Mouse (Mus musculus): ENCODE measurements at regions not wholly inside any gene's neighbourhood (a gene's known extent, or its start where the extent isn't known, plus 50 kb on each side); places are given as distances from the start of the nearest gene placed in this dataset.

DNA sequence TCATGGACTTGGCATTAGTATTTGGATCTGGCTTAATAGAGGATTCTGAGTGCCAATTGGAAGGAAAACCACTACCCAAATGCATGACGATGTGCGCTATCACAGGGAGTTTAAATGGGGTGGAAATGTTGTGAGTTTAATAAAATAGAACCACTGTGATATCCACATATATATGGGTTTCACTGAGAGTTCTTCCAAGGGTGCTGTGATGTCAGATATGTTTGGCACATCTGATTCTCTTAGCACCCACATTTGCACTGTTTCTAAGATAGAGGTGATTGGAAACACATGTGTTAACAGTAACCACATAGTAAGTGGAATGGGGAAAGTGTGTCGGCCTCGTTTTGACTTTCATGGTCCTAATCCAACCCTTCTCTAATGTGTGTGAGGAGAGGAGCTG, 189.7 kb upstream of the 1810046K07Rik start:
- DNase-seq (ENCODE audit: low read depth), result no peak

DNA sequence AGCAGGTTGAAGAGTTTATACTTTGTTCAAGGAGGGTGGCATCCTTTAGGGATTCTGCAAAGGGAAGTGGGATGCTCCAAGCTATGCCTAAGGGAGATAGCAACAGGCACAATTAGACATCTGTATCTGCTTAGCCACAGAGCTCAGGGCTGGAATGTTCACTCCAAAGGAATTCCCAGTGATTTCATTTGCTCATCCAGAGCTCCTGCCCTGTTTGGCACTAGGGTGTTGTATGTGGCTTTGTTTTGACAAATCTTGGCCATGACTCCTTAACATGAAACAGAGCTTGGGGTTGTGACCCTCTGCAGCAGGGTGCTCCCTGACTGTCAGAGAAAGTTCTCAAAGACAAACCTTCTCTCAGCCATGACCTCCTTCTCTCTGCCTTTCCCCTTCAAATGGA, 194.8 kb upstream of the 1810046K07Rik start:
- no peak for DNase-seq (ENCODE audit: low read depth)

DNA sequence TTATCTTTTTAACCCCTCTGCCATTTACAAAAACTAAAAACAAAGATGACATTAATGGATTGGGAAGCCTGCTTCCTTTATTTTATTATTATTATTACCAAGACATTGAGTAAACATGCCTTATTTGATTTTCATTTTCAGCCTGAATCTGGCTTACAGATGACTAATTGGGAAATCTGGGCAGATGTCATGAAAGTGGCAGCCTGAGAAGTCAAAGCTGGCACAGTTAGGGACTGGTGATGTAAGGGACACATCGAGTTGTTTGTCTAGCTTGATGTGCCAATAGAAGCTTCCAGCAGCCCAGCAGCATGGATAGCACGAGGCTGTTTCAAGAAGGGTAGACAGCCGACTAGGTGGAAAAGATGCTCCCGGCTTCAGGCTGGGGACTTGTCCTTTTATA, 197.2 kb upstream of the 1810046K07Rik start:
- peak; percentile 12 for DNase-seq (ENCODE audit: low read depth)

DNA sequence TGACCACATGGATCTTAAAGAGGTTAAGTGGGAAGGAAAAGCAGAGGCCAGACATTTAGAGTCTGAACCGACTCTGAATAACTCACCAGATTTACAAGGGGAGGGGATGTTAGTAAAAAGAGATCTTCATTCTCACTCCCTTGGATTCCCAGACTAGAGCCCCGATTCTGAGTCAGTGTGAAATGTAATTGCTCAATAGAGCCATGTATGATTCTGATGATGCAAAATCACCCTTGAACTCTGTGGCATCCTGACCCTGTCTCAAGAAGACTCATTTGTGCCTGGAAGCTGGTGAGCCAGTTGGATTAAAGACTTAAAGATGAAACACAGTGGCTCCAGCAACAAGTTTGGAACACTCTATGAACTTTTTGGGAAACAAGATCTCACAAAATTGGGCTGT, 210.2 kb upstream of the 1810046K07Rik start:
- DNase-seq (ENCODE audit: low read depth), result no peak

DNA sequence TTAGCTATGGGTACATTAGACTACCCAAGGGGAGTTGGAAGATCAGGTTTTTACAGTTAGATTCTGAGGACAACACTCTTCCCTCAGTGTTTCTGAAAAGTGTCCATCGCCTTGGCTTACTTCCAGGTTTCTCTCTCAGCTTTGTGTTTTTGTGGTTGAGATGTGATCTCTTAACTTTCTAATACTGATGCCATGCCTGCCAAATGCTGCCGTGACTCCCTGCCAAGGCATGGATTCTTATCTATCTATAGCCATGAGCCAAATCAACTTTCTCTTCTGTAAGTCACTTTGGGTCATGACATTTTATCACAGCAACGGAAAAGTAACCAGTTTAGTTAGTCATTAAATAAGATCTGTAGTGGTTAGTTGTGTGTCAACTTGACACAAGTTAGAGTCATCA, 213.2 kb upstream of the 1810046K07Rik start:
- DNase-seq (ENCODE audit: low read depth), result no peak

DNA sequence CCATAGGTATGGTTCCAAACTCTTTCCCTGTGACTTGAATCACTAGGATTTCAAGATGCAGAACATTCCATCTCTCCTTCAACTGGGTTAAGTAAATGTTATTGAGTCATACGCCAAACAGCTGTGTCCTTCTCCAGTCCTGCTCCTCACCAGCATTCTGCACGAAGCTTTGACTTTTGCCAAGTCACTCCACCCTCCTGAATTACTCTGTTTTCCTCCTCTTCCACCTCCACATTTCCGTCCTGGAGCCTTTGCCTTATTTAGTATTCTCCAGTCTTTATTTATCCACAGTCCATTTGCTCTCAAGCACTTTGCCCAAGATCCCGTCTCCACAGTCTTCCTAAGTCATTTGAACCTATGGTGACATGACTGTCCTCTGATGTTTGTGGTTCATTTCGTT, 193.1 kb upstream of the Arhgap20 start:
- no peak for DNase-seq (ENCODE audit: low read depth)

DNA sequence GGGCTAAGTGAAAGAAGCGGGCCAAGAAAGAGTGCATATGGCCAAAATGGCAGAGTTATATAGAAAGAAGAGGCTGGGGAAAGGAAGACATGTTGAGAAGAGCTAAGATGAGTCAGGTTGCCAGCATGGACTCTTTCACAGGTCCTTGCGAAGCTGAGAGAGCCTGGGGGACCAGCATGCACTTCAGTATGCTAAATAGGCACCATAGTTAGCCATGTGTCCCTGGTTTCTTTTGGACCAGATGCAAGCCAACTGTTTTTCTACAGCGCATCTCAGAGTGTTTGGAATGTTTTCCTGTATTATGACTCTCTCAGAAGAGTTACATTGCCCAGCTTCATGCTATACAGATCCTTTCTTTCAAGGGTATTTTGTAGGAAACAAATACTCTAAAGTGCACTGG, 183.5 kb upstream of the Arhgap20 start:
- DNase-seq (ENCODE audit: low read depth), result no peak

DNA sequence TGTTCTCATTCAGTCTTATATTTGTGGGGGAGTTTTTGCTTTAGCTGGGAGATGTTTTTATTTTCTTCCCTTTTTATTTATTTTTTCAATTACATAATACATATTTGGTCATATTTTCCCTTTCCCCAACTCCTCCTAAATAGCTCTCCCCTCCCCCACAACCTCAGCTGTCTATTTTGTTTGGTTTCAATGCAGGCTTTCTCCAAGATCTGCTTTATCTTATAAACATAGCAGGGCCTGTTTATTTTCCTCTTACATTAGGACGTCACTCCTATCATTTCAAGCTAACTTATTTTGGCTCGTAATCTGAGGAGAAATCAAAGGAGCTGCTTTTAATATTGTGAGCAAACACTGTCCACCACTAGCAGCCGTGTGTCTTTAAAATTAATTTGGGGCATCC, 171.4 kb upstream of the Arhgap20 start:
- DNase-seq (ENCODE audit: low read depth), result no peak

DNA sequence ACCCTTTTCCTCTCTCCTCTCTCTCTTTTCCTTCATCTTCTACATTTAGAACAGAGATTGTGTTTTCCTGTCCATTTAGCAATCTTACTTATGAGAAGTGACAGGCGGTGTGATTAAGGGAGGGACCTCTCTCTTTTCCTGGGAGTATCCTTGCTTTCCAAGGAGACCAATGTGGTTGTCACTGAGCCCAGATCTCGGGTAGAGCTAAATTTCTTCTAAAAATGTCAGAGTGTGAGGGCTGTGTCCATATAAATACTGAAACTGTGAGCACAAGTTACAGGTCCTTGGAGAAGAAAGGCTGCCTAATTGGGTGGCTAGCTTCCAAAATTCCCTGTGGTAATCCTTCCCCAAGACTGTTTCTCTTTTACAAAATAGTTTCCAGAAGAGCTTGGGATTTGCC, 166.4 kb upstream of the Arhgap20 start:
- no peak for DNase-seq (ENCODE audit: low read depth)

DNA sequence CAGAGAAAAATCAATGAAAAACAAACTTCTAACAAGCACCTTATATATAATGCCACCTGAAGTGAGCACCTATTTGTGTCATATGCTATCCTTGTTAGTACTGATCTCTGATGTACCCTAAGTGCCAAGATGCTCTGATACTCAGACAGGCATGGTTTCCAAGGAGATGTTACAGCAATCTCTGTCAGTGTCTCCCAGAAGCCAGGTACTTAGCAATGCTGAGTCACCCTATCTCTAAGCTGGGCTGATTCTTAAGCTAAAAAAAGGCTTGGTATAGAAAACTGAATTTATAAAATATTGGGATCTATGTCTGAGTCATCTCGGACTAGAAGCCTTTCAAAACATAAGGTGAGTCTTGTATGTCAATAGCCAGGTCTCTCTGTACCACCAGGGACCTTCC, 157.0 kb upstream of the Arhgap20 start:
- no peak for DNase-seq (ENCODE audit: low read depth)

DNA sequence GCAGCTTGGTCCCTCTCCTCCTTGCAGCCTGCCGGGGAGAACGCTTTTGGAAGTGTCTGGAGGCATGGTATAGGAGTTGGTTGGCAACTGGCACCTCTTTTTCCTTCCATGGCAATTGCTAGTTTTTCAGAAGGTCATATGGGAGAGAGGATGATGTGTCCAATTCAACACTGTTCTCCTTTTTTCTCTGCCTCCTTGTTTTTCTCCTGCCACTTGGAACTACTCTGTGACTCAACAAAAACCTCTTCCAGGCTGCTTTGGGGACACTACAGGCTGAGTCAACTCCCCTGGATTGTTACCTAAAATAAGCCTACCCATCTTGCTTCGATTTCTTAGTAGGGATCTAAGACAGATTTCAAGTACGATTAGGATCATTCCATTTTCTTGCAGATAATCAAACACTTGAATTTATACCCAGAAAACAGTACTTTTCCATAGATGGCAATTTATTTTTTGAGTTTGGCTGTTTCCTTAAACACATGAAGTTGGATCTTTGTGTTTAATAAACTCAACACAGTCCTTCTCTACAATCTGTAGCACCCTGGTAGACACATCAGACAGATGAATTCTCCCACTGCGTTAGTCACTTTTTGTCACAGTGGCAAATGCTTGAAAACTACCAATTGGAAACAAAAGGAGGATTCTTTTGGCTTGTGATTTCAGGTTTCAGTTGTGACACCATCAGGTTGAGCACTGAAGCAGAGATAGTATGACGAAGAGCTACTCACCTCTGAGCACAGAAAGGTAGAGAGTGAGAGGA, 156.3 kb upstream of the Arhgap20 start:
- no peak for DNase-seq (ENCODE audit: low read depth)

DNA sequence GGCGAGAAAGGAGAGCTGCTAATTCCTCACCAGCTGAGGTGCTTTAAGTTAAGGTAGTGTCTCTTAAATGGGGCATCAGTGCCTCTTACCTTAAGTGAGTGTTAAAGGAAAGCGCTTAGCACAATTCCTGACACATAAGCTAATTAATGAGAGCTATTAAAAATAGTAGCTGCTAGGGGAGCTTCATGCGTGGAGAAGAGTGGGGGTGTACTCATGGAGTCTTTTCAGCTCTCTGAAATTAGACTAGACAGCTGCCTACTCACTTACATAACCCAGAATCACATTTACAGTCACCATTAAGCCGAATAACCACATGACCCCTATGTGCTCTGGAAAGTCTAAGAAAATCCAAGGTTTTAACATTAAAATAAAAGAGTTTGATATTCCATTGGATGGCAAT, 139.0 kb upstream of the Arhgap20 start:
- DNase-seq (ENCODE audit: low read depth), result no peak

DNA sequence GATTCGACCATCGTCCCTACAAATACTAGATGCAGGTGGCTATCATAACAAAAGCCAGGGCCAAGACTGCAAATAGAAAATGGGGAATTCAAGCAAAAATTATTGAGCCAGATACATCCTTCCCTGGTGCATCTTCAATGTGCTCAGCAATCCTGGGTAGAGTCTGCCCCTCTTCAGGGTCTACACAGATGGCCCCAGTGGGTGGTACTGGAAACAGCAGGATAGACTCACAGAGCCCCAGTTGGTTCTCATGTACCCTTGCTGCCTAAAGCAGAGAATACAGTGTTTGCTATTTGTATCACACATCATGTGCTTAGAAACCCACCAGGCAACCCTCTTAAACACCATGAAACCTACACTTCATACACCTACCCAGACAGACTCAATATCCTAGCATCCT, 129.0 kb upstream of the Arhgap20 start:
- DNase-seq (ENCODE audit: low read depth), result no peak

DNA sequence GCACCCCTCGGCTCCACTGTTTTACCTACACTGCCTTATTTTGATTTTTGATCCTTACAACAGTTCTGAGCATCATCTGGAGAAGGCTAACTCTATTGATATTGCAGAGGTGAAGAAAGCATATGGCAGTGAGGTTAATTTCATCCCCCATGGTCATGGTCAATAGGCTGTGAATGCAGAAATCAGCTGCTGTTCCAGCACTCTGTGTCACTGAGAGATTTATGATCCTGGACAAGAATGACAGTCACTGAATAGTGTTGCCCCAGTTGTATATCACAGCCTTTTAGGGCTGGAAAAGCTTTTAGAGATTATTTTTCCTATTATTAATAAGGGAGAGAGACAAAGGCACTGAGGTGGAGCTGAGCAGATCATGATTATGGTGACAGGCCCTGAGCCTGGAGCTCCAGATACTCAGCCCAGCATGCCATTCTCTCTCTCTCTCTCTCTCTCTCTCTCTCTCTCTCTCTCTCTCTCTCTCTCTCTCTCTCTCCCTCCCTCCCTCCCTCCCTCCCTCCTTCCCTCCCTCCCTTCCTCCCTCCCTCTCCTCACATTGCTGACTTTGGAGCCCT, 128.5 kb upstream of the Arhgap20 start:
- DNase-seq (ENCODE audit: low read depth), result no peak

DNA sequence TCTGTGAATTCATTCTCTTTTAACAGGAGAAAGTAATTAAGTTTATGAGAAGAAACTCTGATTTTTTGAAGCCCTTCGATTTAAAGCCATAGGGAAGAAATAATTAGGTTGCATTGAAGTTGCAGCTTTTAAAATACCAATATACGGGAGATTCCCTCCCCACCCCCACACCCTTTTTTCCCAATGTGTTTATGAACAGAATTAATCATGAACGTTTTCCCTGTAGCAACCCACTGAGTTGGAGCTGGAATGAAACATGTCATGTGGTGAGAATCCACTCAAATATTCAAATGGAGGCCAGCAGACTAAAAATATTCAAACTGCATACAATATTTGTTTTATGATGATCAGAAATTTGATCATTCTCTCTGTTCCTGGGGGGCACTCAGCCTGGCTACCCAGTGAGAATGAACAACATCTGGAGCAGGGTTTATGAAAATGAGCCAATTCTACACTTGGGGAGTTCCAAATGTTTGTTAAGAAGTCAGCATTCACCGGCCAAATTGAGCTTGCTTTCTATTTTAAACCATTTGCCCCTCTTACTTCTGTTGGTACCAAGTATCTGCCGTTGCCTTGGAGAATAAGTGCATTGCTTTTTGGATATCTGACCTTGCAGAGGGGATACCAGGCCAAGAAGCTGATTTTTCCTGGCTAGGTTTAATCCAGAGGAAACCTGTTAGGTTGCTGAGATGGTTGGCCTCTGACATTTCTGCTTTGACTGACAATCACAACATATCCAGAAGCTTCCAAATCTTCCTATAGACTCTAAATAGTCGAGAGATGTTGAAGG, 127.8 kb upstream of the Arhgap20 start:
- DNase-seq (ENCODE audit: low read depth), result no peak

DNA sequence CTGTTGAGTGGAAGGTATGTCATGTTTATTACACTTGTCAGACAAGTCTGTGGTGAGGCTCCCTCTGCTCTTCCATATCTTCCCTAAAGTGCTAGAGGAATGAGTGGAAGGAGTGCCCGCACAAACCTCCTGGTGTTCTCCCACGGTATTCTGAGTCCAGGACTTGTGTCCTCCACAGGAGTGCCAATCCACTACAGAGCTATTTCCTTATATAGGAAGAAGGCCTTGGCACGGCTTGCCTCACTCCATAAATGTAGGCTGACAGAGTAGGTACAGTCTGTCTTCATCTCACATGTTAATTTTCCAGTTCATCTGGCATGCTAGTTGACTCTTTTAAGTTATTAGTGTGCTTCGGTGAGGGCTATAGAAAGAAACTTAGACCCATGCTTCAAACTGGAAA, 123.4 kb upstream of the Arhgap20 start:
- DNase-seq (ENCODE audit: low read depth), result no peak

DNA sequence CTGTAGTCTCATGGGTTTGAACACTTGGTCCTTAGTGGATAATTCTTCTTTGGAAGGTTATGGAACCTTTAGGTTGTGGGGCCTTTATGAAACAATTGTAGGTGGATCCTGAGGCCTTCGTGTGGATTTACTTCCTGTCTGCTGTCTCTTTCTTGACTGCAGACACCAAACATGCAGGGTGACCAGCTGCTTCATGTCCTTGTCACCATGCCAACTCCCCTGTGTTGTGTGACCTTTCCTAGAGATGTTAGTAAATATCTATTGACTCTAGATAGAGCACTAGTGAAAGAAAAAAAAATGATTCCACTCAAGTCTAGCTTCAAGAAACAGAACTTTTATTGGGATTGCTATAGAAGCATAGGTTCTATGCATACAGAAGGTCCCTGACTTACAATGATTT, 119.7 kb upstream of the Arhgap20 start:
- DNase-seq (ENCODE audit: low read depth), result no peak

DNA sequence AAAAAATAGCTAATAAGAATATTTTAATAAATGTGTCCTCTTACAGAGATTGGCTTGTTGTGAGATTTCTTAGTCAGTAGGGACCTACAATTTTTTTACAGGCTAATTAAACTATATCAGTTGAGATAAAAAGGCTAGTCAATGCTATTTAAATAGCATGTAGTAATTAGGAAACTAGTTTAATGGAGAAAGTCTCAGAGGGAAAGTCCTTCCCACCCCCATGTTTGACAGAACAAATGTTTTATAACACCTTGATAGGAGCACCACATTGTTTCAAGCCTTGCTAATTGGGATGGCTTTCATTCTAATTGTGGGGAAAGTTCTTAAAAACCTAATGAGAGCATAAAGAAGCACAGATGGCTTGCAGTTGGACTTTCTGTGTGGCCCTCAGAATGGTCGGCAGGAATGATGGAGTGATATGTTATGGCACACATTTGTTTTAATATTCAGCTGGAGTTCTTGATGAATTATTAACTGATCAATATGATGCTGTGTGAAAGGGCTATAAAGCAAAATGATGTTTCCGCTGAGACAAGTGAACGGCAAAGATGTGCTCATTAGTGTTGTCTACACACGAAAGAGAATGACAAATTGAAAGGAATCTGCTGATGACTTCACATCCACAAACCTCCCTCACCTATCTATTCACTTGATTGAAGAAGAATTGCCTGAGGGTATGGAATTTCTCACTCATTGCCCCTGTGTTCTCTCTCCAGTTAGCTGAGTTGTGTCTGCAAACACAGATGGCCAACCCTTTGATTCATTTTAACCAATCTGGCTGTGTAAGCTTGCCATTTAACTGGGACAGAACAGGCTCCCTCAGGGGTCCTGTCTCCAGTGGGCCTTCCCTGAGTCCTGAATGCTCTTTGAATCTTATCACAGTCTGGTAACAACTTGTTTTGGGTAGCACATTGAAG, 111.5 kb upstream of the Arhgap20 start:
- no peak for DNase-seq (ENCODE audit: low read depth)

DNA sequence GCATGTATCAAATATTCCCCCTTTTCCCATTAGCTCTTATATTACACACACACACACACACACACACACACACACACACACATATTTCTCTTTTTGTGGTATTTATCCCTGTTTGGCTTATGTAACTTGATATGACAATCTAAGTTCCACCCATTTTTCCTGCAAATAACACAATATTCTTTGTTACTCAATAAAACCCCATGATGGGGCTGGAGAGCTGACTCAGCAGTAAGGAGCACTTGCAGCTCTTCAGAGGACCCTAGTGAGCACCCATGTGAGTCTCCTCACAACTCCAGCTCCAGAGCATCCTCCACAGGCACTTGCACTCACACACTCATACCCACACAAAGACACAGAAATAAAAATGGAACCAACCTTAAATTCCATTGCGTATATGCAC, 110.5 kb upstream of the Arhgap20 start:
- no peak for DNase-seq (ENCODE audit: low read depth)

DNA sequence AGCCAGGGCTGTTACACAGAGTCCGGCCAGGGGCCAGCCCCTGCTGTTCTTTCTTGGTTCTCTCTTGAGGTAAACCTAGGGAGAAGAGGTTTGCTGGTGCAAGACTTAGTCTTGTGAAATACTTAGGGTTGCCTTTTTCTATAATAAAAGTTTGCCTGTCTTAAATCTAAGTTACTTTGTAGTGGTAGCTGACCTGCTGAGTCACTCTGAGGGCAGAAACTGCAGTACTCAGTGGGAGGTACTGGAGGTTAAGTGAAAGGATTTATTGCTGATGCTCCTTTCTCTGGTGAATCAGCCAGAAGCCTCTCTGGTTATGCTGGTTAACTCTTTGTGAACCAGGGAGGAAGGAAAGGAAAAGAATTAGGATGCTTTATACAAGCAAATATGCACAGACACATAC, 107.3 kb upstream of the Arhgap20 start:
- DNase-seq (ENCODE audit: low read depth), result no peak

DNA sequence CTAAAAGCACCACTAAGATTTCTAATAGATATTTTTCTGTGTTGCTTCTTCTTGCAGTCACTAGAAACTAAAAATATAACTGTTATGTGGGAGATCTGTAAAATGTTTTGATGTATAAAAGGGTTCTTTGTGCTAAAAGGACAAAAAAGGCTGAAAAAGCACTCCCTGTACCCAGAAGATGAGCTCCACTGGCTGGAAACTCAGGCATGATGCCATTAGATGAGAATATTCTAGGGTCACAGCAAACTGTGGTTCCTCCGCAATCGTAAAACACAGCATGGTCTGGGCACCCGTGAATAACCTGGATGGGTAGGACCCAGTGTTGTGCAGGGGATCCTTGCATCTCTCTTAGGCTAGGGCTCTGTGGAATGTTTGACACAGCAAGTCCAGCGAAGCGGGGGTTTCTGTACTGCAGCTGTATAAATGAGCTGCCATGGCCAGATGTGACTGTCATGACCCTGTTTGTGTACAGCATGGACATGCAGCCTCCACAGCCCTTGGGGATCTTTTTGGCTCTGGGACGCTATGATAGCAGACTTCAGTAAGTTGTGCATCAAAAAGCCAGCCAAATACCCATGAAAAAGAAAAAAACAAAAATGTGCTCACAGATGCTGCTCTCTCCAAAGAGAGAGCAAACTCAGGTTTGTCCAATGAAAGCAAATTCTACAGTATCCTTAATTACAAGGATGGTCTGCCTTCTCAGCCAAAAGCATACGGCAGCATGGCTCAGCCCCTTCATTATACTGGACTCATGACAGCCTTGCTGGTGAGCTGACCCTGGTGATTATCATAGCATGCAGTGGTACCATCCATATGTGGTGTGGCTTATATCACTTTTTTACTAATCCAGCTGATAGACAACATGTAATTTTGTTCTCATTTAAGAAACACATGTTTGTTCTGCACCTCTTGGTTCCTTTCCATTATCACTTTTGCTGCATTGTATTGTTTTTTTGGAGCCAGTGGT, 103.9 kb upstream of the Arhgap20 start:
- no peak for DNase-seq (ENCODE audit: low read depth)
